Mouse (Mus musculus) urinary bladder, adult 2 months (tissue): ENCODE results near the gene Sertad1. TPM values are rescaled to one million over a fixed set of nuclear protein-coding genes. Genes with fewer than 3 reads are reported as not detected.
A peak's percentile ranks its signal among the peaks of the same experiment; 100 is the strongest.
"Not testable (repeated sequence)": the region's sequence is repeated elsewhere in the genome, so short reads cannot be mapped to it uniquely, and the experiment has no call there.

Experiments used
- DNase-seq: peaks from one replicate; pipeline ENCODE4 v3.0.0; 2022; ENCODE audit warnings: low spot score
- polyA plus RNA-seq: library from polyadenylated mRNA; depleted of rRNA; stranded (reverse); fragments of >200 nt; gene quantifications from 2 replicates; pipeline ENCODE4 v1.2.3, GENCODE M21; 2012

The Sertad1 gene
- polyA plus RNA-seq, 1 experiment, result 37.2 TPM

DNA sequence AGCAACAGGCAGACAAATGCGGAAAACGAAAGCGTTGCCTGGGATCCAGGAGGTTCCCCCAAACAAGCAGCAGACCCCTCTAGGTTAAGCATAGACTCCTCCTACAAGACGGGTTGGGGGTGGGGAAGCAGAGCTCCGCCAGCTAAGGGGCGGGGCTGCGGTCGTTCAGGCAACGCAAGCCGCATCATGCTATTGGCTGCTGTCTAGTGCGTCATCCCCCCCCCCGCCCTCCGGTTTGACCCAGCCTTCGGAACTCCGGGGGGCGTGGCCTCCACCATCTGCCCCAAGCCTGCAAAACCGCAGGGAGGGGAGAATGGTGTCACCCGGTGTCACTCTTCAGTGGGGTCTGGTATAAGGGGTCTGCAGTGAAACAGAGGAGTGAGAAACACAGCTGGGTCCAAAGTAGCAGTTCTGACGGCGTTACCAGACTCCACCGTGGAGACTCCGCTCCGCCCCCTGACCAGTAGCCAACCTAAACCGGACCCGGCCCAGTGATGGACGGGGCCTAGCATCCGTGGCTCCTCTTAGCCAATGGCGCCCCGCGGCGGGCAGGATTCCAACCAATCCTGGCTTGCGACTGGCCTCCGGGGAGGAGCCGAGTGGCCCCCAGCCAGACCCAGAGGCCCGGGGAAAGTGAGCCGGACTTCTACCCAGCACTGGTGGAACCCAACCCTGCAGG, 13.4 kb upstream of the Sertad1 start, which contains the start of gene Sertad3:
Gene Sertad3, plus strand, starts transcription at position 613 of the 679 bp plus-strand sequence.
- peak; percentile 100 for DNase-seq

- DNase-seq, result no peak
These were observed 12.7 kb upstream of the Sertad1 start for GRCm38 (mm10) chr7:27473835-27474489.

DNA sequence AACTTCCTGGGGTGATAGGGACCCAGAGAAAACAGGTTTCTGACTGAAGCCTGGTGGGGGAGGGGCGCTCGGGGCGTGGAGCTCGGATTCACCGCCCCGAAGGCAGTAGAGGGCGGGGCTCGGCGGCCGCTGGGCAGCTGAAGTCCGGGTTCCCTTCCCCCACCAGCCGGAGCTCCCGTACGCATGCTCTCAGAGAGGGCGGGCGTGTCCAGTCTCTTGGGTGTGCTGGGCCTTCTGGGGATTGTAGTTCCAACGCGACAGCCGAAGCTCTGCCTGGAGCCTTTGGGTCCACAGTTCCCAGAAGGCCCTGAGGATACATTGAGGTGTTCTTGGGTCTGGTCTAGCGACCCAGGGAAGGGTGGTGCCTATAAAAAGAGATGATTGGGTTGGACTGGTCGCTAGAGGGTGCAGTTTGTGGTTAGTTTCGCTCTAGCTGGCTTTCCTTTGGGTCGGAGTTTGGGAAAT, 12.2 kb upstream of the Sertad1 start:
- peak; percentile 91 for DNase-seq

- DNase-seq, result no peak
These were observed 11.1 kb upstream of the Sertad1 start for GRCm38 (mm10) chr7:27475596-27475995.

DNA sequence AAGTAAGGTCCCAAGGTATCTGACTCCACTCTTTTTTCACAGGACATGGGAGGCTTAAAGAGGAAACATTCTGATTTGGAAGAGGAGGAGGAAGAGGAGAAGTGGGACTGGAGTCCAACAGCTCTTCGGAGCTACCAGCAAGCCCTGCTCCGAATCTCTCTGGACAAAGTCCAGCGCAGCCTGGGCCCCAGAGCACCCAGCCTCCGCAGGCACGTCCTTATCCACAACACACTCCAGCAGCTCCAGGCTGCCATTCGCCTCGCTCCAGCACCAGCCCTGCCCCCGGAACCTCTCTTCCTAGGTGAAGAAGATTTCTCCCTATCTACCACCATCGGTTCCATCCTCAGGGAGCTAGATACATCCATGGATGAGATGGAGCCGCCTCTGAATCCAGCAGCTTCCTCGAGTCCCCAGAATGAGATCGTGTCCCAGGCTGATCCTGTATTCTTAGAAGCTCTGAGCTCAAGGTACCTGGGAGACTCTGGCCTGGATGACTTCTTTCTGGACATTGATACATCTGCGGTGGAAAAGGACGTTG, 10.5 kb upstream of the Sertad1 start:
- DNase-seq, result no peak

DNA sequence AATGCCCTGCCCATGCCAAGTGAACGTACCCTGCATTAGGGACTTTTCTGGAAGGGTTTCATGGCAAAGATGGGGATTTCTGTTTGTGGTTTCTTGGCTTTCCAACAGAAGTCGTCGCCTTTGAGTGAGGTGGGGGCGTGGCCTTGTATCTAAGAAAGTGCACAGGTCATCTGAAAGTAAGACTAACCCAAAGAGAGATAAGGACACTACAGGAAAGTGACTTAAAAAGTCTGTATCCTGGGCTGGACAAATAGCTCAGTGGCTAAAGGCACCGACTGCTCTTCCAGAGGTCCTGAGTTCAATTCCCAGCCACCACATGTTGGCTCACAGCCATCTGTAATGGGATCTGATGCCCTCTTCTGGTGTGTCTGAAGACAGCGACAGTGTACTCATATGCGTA, 8.1 kb upstream of the Sertad1 start:
- no peak for DNase-seq

DNA sequence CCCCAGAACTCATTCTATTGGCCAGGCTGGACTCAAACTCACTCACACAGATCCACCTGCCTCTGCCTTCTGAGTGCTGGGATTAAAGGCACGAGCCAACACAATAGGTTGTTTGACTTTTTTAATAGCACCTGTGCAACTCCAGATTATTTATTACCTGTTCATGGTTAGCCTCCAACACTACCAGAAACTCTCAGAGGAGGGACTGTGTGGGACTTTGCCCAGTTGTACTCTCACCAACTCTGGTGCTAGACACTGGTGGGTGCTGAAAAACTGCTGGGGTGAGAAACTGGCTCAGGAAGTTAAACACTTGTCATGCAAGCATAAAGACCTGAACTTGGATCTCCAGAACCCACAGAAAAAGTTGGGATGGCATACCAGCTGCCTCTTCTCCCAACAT, 7.0 kb upstream of the Sertad1 start:
- DNase-seq, result no peak

- no peak for DNase-seq
These were observed 6.2 kb upstream of the Sertad1 start for GRCm38 (mm10) chr7:27480506-27480905.

DNA sequence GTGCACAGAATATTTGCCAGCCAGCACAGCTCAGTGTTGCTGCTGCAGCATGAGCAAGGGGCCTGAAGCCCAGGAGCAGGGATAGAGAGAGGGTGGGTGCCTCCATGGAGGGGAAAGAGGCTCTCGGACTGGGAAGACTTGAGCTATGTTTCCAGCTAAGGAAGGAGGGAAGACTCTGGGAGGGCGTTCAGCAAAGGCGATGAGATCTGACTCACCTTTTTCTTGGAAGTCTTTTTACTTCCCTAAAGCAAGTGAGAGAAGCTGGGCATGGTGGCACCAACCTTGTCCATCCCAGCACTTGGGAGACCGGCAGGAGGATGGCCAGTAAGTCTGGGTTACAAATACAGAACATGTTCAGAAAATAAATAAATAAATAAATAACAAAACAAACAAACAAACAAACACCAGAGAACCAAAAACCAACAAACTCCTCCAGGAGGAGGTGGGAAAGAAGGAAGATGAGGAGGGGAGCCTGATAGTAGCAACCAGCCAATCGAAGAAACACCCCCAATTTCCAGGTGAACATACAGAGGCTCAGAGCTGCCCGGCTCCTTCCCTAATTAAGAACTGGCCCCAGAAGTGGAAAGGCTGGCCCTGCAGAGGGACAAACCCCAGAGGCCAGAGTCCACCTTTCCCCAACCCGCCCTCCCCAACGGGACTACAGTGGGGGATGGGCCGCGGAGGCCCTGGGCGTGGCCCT, 5.6 kb upstream of the Sertad1 start:
- DNase-seq, result no peak

- peak; percentile 80 for DNase-seq
These were observed 5.1 kb upstream of the Sertad1 start for GRCm38 (mm10) chr7:27481627-27481969.

- no peak for DNase-seq
These were observed 2.9 kb upstream of the Sertad1 start for GRCm38 (mm10) chr7:27483860-27484259.

GRCm38 (mm10) chr7:27486102-27486769, 474 bp upstream of the Sertad1 start:
- DNase-seq, result no peak

DNA sequence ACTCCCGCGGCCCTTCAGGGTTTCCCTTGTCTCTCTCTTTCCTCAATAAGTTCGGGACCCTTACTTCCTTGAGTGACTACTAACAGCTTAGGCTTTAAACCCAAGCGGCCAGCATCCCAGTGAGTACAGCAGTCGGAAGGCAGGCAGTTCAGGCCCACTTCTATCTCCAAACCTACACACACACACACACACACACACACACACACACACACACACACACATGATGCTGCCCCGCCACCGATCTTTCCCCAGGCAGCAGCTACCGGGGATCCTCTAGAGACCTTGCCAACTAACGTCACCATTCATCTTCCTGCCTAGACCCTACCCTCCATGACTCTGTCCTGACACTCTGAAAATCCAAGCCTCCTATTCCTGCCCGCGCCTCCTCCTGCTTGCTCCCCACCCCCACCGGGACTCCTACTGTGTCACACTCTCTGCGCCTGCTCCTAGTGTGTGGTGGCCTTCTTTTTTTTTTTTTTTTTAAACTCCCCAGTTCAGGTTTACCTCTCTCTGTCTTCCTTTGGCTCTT, 1.1 kb downstream of the Sertad1 start:
- no peak for DNase-seq

DNA sequence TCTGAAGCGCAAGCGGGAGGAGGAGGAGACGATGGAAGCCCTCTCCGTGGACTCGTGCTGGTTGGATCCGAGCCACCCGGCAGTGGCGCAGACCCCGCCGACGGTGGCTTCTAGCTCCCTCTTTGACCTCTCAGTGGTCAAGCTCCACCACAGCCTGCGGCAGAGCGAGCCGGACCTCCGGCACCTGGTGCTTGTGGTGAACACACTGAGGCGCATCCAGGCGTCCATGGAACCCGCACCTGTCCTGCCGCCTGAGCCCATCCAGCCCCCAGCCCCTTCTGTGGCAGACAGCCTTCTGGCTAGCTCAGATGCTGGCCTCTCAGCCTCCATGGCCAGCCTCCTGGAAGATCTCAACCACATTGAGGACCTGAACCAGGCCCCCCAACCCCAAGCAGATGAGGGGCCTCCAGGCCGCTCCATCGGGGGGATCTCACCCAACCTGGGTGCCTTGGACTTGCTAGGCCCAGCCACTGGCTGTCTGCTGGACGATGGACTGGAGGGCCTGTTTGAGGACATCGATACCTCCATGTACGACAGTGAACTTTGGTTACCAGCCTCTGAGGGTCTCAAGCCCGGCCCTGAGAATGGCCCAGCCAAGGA, 2.7 kb downstream of the Sertad1 start:
- no peak for DNase-seq

DNA sequence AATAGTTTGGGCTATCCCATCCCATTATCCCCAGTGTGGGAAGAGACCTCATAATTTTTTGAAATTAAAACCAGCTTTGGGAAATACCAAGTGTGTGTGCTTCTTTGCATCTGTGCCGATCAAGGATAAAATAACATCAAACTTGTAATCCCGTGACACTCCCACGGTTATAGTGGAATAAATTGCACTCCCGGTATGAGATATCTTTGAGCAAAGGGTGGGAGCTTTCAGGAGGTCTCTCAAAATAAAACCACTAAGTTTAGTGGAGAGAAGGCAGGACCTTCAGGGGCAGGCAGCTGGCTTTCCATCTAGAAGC, 3.5 kb downstream of the Sertad1 start:
- no peak for DNase-seq

- peak; percentile 93 for DNase-seq
These were observed 4.0 kb downstream of the Sertad1 start for GRCm38 (mm10) chr7:27490543-27491329.

- no peak for DNase-seq
These were observed 5.1 kb downstream of the Sertad1 start for GRCm38 (mm10) chr7:27491856-27492255.

DNA sequence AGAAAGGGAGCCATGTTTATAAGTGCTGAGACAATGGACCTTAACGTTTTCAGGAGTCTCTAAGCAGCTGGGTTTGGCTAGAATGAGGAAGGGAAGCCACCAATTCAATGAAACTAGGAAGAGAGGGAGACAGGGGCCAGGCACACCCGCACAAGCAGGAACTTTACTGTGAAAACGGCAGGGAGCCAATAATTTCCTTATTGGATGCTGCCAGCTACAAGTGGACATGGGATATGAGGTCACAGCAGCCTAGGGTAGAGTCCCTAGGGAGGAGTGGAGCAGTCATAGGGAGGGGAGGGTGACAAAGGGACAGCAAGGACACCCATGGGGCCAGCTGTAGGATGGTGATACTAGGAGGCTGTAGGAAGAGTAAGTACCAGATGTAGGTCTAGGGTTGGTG, 6.3 kb downstream of the Sertad1 start:
- DNase-seq, result no peak

DNA sequence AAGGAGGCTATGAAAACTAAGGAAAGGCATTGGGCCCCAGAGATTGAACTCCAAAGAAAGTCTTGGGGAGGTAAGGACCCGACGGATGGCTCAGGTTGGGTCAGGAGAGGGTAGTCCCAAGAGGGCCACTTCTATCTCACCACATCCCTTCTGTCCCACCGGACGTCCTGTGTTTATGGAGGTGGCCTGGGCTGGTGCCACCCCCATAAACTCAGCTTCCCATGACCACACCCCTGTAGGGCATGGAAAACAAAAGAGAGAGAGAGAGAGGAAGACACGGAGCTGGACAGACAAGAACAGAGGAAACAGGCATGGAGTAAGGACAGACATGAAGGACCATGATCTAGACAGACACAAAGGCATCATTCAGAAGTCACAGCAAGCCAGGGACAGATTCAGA, 6.7 kb downstream of the Sertad1 start:
- no peak for DNase-seq

DNA sequence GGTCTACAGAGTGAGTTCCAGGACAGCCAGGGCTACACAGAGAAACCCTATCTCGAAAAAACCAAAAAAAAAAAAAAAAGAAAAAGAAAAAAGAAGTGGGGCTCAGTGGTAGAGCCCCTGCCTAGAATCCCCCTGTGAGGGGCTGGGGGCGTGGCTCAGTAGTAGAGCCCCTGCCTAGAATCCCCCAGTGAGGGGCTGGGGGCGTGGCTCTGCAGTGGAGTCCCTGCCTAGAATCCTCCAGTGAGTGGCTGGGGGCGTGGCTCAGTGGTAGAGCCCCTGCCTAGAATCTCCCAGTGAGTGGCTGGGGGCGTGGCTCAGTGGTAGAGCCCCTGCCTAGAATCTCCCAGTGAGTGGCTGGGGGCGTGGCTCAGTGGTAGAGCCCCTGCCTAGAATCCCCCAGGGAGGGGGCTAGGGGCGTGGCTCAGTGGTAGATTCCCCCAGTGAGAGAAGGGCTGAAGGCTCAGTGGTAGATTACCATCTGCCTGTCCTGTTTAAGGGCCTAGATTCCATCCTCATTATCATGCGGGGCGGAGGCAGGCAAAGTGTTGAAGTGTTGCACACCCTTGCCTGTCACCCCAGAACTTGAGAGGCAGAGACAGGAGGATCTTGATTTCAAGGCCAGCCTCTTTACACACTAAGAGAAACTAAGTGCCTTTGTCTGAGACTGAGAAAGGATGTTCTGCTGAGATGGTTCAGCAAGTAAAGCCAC, 8.1 kb downstream of the Sertad1 start:
- DNase-seq, result not testable (repeated sequence)
